Mouse (Mus musculus) sigmoid colon, adult 10 weeks (tissue): ENCODE data around the gene Vim. TPM values are rescaled to one million over a fixed set of nuclear protein-coding genes. Genes with fewer than 3 reads are reported as not detected.

Experiments used
- polyA plus RNA-seq: library from polyadenylated mRNA; stranded (reverse); fragments of 350-450 nt; fragmentation: Illumina TruSeq; extraction: RNeasy Lipid Tissue Mini Kit (QIAGEN cat#74804); gene quantifications from one replicate; pipeline ENCODE4 v1.2.3, GENCODE M21; 2014; ENCODE audit warnings: low read depth, low replicate concordance

Vim gene
- 148 TPM for polyA plus RNA-seq

DNA sequence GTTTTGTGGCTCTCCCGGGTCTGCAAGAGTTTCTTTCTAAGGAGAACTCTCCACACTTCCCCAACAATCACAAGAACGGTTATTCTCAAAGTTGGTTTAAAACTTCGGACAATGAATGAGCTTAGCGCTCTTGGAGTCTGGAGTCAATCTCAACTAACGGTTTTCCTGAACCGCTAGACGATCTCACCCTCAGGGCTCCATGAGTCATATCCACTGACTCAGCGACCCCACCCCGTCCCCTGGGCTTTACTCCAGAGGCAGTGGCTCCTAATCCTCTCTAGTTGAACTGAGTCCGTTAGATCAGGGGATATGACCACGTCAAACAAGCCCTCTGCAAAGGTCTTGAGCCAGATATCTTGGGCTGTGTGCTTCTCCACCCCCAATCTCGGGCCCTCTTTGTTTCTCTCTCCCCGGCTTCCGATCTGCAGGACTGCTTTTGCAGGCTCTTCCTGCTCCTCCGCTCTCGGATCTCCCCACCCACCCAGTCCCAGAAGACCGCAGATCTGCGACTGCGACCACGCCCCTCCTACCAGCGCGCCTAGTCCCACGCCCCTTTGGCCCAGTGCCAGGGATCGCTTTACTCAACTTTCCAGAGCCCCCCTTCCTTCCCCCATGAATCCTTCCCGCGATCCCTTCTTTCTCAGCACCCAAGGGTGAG lies at the start of gene Vim:
Vim (plus strand) TSS at position 520 of the 658 bp plus-strand sequence.

GRCm38 (mm10) chr2:13544193-13544824 lies 29.4 kb upstream of the Vim start, which contains the start of gene Trdmt1:
Gene Trdmt1, minus strand, starts transcription at chr2:13544668.

Other genes starting within 250 kb of the Vim start
- 0.32 TPM for gene Cubn, start 82.1 kb upstream of the Vim start, polyA plus RNA-seq
- gene Trdmt1, start 29.3 kb upstream of the Vim start, polyA plus RNA-seq, result 28.9 TPM
- gene St8sia6, start 220.1 kb downstream of the Vim start, polyA plus RNA-seq, result 5.4 TPM